Mouse (Mus musculus) testis, adult 2 months (tissue): Measurements from ENCODE around the gene Tlr2.

Experiments used
- CTCF ChIP-seq: fragments of 200-500 bp; IDR thresholded peaks from 2 replicates; pipeline ENCODE4 v1.5.1; 2012; ENCODE audit warnings: low read depth, mild to moderate bottlenecking, inconsistent platforms, low read length, moderate library complexity; ENCODE audit not compliant: control insufficient read depth, insufficient read depth, insufficient replicate concordance
- POLR2A ChIP-seq: fragments of 200-500 bp; IDR thresholded peaks from 2 replicates; pipeline ENCODE4 v1.6.1; 2012; ENCODE audit warnings: low read depth, mild to moderate bottlenecking, inconsistent platforms, low read length, moderate library complexity; ENCODE audit not compliant: control insufficient read depth

- TF ChIP-seq POLR2A (no peak), CTCF (no peak)
Observed at GRCm38 (mm10) chr3:83812863-83813262, 28.7 kb downstream of the Tlr2 start.
